Mouse (Mus musculus) adrenal gland, adult 18-20 months (tissue): ENCODE measurements around the gene Myo6. TPM values are rescaled to one million over a fixed set of nuclear protein-coding genes. Genes with fewer than 3 reads are reported as not detected.
"Not testable (repeated sequence)": the region's sequence is repeated elsewhere in the genome, so short reads cannot be mapped to it uniquely, and the experiment has no call there.

Experiments
- DNase-seq, 2 experiments: peaks; one replicate each; pipeline ENCODE4 v3.0.0; 2021 to 2022; ENCODE audit warnings: low spot score in 2 of 2
- total RNA-seq, 2 experiments: library from RNA; stranded (reverse); gene quantifications; 1 replicate in 1 of 2; 2 replicates in 1 of 2; pipeline ENCODE4 v1.2.3; 2021

Myo6 gene
- total RNA-seq, 2 experiments from 2014 or later = 26.1 to 30.2 TPM

DNA sequence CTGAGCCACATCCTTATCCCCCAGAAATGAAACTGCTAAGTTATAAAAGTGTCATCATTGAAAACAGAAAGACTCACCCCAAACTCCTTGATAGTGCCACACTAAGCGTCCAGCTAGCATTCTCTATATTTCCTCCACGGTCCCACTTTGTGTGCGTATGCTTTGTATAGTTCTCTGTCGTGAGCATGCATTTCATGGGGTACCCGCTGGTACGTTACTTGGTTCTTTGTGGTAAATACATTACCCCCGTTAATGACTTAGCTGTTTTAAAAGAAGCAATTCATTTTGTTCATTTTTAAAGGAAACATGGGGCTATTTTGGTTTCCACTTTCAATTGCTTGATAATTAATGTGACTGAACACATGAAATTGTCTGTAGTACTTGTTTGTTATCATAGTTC is 122.0 kb downstream of the Myo6 start:
- no peak for DNase-seq

DNA sequence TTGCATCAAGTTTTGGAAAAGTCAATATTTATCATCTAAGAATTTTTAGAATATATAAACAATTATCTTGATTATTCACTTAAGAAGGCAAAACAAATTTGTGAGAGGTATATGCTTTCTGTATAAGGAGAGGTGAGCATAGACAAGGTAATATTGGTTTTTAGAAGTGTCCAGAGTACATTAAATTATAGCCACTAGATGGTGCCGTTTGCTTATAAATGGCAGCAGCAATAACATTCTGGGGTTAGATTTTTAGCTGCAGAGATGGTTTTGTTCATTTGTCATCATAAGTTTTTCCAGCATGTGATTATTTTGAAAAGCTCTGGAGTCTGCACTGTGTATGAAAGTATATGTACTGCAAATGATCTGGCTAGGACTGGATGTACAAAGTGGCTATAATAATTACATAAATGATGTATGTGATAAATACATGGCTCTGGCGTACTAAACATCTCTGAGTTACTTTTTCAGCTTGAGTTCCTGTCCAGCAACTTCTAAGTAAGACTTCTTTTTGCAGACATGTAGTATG is 128.3 kb downstream of the Myo6 start:
- DNase-seq = no peak

GRCm38 (mm10) chr9:80296086-80296485 is 131.3 kb downstream of the Myo6 start:
- no peak for DNase-seq

DNA sequence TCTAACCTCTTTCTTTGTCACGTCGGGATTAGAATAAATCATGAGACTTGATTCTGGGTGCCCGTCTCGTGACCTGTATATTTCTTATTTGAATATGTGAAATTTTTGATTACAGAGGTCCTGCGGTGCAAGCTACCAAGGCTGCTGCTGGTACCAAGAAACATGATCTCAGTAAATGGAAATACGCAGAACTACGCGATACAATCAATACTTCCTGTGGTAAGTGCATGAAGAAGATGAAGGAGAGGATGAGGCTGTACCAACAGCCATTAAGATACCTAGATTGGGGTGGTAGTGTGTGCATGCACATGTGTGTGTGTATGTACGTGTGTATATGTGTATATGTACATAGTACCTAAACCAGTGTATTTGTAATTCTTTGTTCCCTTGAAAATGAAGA is 134.2 kb downstream of the Myo6 start:
- DNase-seq = no peak

- DNase-seq = no peak
Measured at GRCm38 (mm10) chr9:80303518-80303917, 138.7 kb downstream of the Myo6 start.

- no peak for DNase-seq
Measured at GRCm38 (mm10) chr9:80306390-80306789, 141.6 kb downstream of the Myo6 start.

- DNase-seq = no peak
Measured at GRCm38 (mm10) chr9:80306853-80307252, 142.0 kb downstream of the Myo6 start.

- no peak for DNase-seq
Measured at GRCm38 (mm10) chr9:80307629-80308028, 142.8 kb downstream of the Myo6 start.

DNA sequence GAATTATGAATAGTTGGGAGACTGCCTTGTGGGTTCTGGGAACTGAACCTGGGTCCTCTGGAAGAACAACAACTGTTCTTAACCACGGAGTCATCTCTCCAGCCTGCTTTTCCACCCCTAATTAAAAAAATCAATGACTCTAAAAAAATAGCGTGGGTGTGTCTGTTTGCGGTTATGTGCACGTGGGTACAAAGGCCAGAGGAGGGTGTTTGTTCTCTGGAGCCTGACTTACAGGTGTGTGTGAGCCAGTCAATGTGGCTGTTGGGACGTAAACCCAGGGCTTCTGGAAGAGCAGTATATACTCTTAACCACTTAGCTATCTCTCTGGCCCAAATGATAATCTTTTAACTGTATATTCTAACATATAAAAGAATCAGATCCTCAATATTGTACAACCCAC is 148.8 kb downstream of the Myo6 start:
- no peak for DNase-seq

DNA sequence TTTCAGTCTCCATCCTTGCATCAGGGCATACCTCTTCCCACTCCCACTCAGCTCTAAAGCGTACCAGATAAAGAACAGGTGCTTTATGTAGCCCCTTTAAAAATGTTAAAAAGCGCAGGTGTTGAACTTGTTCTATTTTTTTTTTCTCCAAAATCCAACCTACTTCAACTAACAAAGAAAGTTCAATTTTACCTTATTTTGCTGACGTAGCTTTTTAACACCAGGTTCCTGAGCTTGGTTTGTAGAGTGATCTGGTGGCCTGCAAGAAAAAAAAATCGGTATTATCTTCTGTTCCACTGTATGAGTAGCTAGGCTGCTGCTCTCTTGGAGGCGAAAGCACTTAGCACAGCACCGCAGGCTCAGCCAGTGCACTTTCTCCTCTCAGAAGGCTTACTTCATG is 151.1 kb downstream of the Myo6 start:
- DNase-seq = no peak

DNA sequence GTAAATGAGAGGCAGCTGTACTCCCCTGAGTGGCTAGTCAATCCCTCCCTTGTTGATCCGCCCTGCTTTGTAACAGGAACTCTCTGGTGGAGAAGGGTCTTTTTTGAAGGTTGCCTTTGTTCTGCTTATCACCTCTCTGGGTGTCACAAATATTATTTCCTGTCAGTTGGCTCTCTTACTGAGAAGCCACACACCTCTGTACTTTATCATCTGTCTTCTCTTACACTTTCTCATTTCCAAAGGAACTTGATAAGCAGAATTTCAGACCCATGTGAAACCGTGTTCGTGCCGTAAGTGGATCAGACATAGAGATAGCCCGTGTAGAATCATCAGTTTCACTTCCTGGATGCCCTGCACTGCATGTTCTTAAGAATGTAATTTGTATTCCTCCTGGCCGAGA is 153.2 kb downstream of the Myo6 start:
- no peak for DNase-seq

GRCm38 (mm10) chr9:80321051-80321887 is 156.4 kb downstream of the Myo6 start:
- DNase-seq = not testable (repeated sequence)

- DNase-seq = peak in 1 of 2 experiments; percentile 13
Measured at GRCm38 (mm10) chr9:80332153-80332552, 167.3 kb downstream of the Myo6 start.

DNA sequence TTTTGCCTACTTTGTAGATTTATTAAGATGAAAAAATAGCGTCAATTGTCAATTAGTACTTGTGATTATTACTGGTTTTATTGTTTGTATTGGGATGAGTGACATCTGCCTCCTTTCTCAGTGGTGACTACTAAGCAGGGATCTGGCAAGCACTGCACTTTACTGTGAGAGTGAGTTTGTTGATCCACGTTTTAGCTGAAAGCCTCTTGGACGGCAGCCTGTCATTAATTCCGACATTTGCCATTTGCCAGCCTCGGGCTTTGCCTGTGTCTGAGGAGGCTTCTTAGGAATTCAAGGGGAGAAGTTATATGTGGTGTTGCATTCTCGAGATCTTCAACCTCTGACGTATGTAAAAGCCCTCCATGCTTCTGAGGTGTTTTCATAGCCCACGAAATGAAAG is 168.6 kb downstream of the Myo6 start:
- DNase-seq = no peak

GRCm38 (mm10) chr9:80333998-80334605 is 169.3 kb downstream of the Myo6 start:
- no peak for DNase-seq

GRCm38 (mm10) chr9:80335660-80336357 is 171.0 kb downstream of the Myo6 start:
- no peak for DNase-seq

DNA sequence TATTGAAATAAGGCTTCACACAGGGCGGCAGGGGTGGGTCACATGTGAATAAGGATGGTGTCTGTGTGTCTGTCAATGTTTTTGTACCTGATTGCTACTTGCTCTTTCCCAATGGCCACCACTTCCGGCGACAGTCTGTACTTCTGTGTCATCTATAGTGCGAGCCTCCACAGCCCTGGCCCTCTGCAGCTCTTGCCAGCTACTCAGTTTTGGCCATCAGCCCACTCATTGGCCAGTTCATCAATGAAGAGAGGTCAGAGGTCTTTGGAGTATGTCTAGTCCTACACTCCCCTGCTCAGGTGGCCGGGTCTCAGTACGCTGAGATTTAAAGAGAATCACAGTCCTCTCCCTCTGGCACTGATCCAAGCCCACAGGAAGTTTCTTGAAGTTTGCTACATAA is 173.2 kb downstream of the Myo6 start:
- DNase-seq = no peak

GRCm38 (mm10) chr9:80340927-80341326 is 176.1 kb downstream of the Myo6 start:
- DNase-seq = no peak

- no peak for DNase-seq
Measured at GRCm38 (mm10) chr9:80341756-80342155, 176.9 kb downstream of the Myo6 start.

DNA sequence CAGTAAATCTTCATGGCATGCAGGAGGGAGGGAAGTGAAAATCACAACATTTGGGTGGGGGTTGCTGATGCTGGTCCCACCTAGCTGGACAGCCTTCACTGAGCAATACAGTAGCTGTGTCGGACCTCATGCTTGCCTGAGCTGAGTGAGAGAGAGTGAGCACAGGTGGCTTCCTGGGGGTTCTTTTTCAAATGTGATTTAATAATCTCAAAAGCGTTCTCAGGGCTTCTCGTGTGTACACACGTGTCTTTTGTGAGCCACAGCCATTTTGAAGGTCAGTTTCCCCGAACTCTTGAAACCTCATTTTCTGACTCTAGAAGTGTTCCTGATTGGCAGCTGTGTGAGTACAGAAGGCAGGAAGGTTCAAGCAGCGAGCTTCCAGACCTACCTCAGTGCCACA is 177.7 kb downstream of the Myo6 start:
- DNase-seq = no peak

- DNase-seq = no peak
Measured at GRCm38 (mm10) chr9:80344451-80345000, 179.7 kb downstream of the Myo6 start.

- DNase-seq = no peak
Measured at GRCm38 (mm10) chr9:80351295-80351677, 186.5 kb downstream of the Myo6 start.
